Comparison of ENCODE assay signal across 16 mouse cellular contexts in the genomic region with DNA sequence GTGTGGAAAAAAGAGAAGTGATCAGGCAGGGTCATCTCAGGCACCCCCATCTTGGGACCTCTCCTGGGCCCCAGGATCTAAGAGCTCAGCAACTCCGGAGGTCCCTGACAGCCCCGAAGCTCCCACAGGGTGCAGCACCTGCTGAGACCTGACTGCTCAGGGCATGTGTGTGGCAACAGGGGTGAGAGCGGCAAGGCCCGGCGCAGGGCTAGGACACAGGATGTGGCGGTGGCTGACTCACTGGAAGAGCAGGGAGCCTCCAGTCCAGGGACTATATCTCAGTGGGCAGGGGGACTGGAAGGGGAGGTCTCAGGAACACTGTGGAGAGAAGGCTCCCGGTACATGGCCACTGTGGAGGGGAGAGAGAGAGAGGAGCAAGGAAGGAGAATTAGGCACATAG. TPM values are rescaled to one million over a fixed set of nuclear protein-coding genes. Genes with fewer than 3 reads are reported as not detected.
"Had no signal": no experiment of that assay in that cellular context is flagged by ENCODE, and none has a peak within 500 bp of the region (broad histone marks: within the 10 kb centered on the region; RNA-seq: fewer than 3 reads in every experiment).

No protein-coding gene starts in this region.

- H3K9ac ChIP-seq: limb, embryonic 12.5 days; liver, embryonic 13.5 days; liver, postnatal 0 days; stomach, embryonic 15.5 days had no signal

- H3K27ac ChIP-seq: layer of hippocampus, adult 2 months; limb, embryonic 12.5 days; liver, embryonic 13.5 days; stomach, embryonic 15.5 days had no signal

- H3K4me3 ChIP-seq: layer of hippocampus, adult 2 months; limb, embryonic 12.5 days; liver, embryonic 13.5 days; stomach, embryonic 15.5 days had no signal

- H3K36me3 ChIP-seq: limb, embryonic 12.5 days; liver, embryonic 13.5 days; stomach, embryonic 15.5 days had no signal

- H3K9me3 ChIP-seq: limb, embryonic 12.5 days; liver, embryonic 13.5 days; stomach, embryonic 15.5 days had no signal

- H3K4me2 ChIP-seq: limb, embryonic 12.5 days; liver, embryonic 13.5 days; midbrain, embryonic 11.5 days; stomach, embryonic 15.5 days had no signal

- DNase-seq: kidney, adult 11 months; kidney, adult 9 months; kidney, postnatal 10 days; kidney, postnatal 4 days; liver; liver, embryonic 13.5 days; liver, postnatal 0 days; lung, postnatal 36 days; right cerebral cortex, postnatal 4 days; spleen, adult 18-20 months had no signal

- H3K27me3 ChIP-seq: stomach, embryonic 15.5 days had no signal

- ATAC-seq: liver, postnatal 0 days; midbrain, embryonic 16.5 days had no signal

RNA-seq across cellular contexts. Expression of gene Gm39566, which starts 17.2 kb away (rescaled TPM):
- polyA plus RNA-seq: limb, embryonic 12.5 days; liver, embryonic 13.5 days; liver, postnatal 0 days; lung, embryonic 16.5 days; midbrain, embryonic 11.5 days; midbrain, embryonic 16.5 days; stomach, embryonic 15.5 days had no signal

RNA-seq across cellular contexts. Expression of gene Spem2, which starts 20.3 kb away (rescaled TPM):
- polyA plus RNA-seq: limb, embryonic 12.5 days; liver, embryonic 13.5 days; liver, postnatal 0 days; lung, embryonic 16.5 days; midbrain, embryonic 11.5 days; midbrain, embryonic 16.5 days; stomach, embryonic 15.5 days had no signal
